Mouse (Mus musculus) c-Kit-positive CD71-negative TER-119-negative erythroid progenitor cells, embryonic 14.5 days (primary cell): ENCODE results near the gene Serpinb9f.
"Not testable (repeated sequence)": the region's sequence is repeated elsewhere in the genome, so short reads cannot be mapped to it uniquely, and the experiment has no call there.

Experiments used
- DNase-seq: peaks from one replicate; pipeline ENCODE4 v3.0.0-alpha.2; 2013; ENCODE audit warnings: low read depth

Serpinb9f gene

DNA sequence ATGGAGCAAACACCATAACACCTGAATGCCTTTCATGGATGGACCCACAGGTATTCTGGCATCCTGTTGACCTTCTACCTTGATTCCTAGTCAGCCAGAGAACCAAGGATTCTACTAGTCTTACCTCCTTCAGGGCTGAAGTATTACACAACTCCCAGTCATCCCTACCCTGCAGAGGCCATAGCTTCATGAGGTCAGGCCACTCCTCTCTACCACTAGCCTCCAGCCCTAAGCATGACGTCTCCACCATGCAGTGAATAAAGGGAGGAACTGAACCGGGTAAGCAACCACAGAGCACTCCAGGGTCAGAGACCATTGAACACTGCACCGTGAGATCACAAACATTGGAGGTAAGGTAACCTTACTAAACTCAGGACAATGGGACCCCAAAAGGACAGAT lies at the start of gene Serpinb9f:
Gene Serpinb9f, plus strand, starts transcription at position 301 of the 400 bp plus-strand sequence.
- not testable (repeated sequence) for DNase-seq

DNA sequence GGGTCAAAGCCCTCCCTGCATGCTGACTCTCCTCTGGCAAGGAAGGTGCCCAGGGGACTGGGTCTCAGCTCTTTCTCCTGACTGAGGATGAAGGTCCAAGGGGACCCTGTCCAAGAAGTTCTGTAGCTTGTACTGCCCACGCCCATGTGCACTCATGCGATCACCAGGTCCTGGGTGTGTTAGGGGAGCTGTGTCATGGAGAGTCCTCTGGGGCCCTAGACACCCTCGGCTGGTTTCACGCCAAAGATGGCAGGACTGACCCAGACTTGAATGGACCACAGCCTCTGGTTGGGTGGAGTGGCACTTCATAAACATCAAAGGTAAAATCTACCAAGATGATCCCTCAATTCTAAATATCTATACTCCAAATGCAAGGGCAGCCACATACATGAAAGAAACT lies 15.2 kb upstream of the Serpinb9f start:
- DNase-seq, result not testable (repeated sequence)

DNA sequence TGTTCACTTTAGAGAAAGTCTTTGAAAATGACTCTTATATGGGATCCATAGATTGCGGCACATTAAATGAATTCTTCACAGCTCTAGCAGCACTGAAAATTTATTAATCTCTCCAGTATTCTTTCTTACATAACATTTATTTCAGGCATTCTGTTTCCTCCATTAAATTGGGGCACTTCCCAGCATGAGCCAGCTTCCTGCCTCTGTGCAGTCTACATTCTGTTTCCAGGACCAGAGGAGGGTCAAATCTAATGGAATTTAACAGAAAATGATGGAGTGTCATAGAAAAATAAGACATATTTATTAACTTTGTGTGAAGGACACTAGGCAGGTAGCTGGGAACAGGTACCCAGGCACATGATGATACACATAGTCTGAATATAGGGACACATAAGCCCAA lies 32.8 kb downstream of the Serpinb9f start:
- DNase-seq, result not testable (repeated sequence)
